In genomic region chr3:140494134-140494533, GRCm38 (mm10) we compare ENCODE assay signal across 20 mouse cellular contexts.
DNase-seq lines count a peak whose midpoint lies in the region; ATAC-seq and TF ChIP-seq lines count a peak whose summit lies in the region.
"Had no signal": no experiment of that assay in that cellular context is flagged by ENCODE, and none has a peak within 500 bp of the region (broad histone marks: within the 10 kb centered on the region; RNA-seq: fewer than 3 reads in every experiment).

No protein-coding gene starts in this region.

- no peaks in the 10 kb centered on the region for H3K36me3 ChIP-seq in lung, embryonic 14.5 days (ENCODE audit: insufficient read depth)
- no peaks in the 10 kb centered on the region for H3K36me3 ChIP-seq in midbrain, embryonic 11.5 days (ENCODE audit: control insufficient read depth, insufficient read depth, low read length)
- H3K36me3 ChIP-seq: embryonic facial prominence, embryonic 12.5 days; G1E; heart, embryonic 12.5 days; hindbrain, embryonic 15.5 days had no signal

- H3K4me3 ChIP-seq in lung, embryonic 14.5 days (ENCODE audit: low read depth, low read length), result no peak overlapping the region
- H3K4me3 ChIP-seq in midbrain, embryonic 11.5 days (ENCODE audit: low read depth, low read length), result no peak overlapping the region
- H3K4me3 ChIP-seq: embryonic facial prominence, embryonic 12.5 days; forebrain, embryonic 13.5 days; heart, embryonic 12.5 days; hindbrain, embryonic 15.5 days had no signal

- ATAC-seq in lung, embryonic 14.5 days (ENCODE audit: insufficient read depth), result no peak
- ATAC-seq in midbrain, embryonic 11.5 days (ENCODE audit: low FRiP score), result no peak
- no peak for ATAC-seq in inflammation-experienced regulatory T-cells, adult 6 months
- ATAC-seq: CD4-positive, CD25-positive, alpha-beta regulatory T cell, adult 4 months; forebrain, embryonic 13.5 days; forebrain, postnatal 0 days had no signal

- H3K27ac ChIP-seq in lung, embryonic 14.5 days (ENCODE audit: low read depth), result no peak overlapping the region
- H3K27ac ChIP-seq in midbrain, embryonic 11.5 days (ENCODE audit: low read depth, low read length), result no peak overlapping the region
- H3K27ac ChIP-seq: embryonic facial prominence, embryonic 12.5 days; forebrain, embryonic 13.5 days; hindbrain, embryonic 15.5 days had no signal

- 34% methylated on average over 1 of the region's 1 CpGs for WGBS in lung, embryonic 14.5 days
- WGBS in midbrain, embryonic 11.5 days, result 68% methylated on average over 1 of the region's 1 CpGs

- H3K9ac ChIP-seq in lung, embryonic 14.5 days, result no peak overlapping the region
- no peak overlapping the region for H3K9ac ChIP-seq in midbrain, embryonic 11.5 days (ENCODE audit: low read length)
- H3K9ac ChIP-seq: embryonic facial prominence, embryonic 12.5 days; forebrain, embryonic 13.5 days; forebrain, postnatal 0 days; heart, embryonic 12.5 days; hindbrain, embryonic 15.5 days had no signal

- H3K4me1 ChIP-seq in lung, embryonic 14.5 days (ENCODE audit: insufficient read depth), result no peaks in the 10 kb centered on the region
- no peaks in the 10 kb centered on the region for H3K4me1 ChIP-seq in midbrain, embryonic 11.5 days (ENCODE audit: control insufficient read depth, insufficient read depth, low read length)
- H3K4me1 ChIP-seq: embryonic facial prominence, embryonic 12.5 days; forebrain, embryonic 13.5 days; heart, embryonic 12.5 days; hindbrain, embryonic 15.5 days had no signal

- no peaks in the 10 kb centered on the region for H3K9me3 ChIP-seq in lung, embryonic 14.5 days (ENCODE audit: low read depth, low read length)
- H3K9me3 ChIP-seq in midbrain, embryonic 11.5 days (ENCODE audit: control insufficient read depth, low read length), result no peaks in the 10 kb centered on the region
- H3K9me3 ChIP-seq: embryonic facial prominence, embryonic 12.5 days; forebrain, embryonic 13.5 days; G1E; heart, embryonic 12.5 days; hindbrain, embryonic 15.5 days had no signal

- DNase-seq in heart, adult 11 months, result peak; percentile 16
- no peak for DNase-seq in heart, postnatal 4 days
- peak; percentile 11 for DNase-seq in lung, embryonic 14.5 days
- no peak for DNase-seq in lung, postnatal 36 days
- DNase-seq in forelimb bud, embryonic 11.5 days (ENCODE audit: low read depth, low spot score), result peak; percentile 0
- no peak for DNase-seq in midbrain, embryonic 11.5 days (ENCODE audit: low spot score, missing footprints)
- DNase-seq: adrenal gland, adult 8-10 months; adrenal gland, postnatal 36 days; B cell, adult 2 months; cerebellum, adult 8-10 months; cerebellum, postnatal 14 days; forebrain, postnatal 0 days; gastrocnemius, postnatal 10 days had no signal

- no peaks in the 10 kb centered on the region for H3K27me3 ChIP-seq in lung, embryonic 14.5 days (ENCODE audit: insufficient read depth, low read length)
- H3K27me3 ChIP-seq in midbrain, embryonic 11.5 days (ENCODE audit: control insufficient read depth, insufficient read depth, low read length), result no peaks in the 10 kb centered on the region
- H3K27me3 ChIP-seq: embryonic facial prominence, embryonic 12.5 days; forebrain, embryonic 13.5 days; heart, embryonic 12.5 days; hindbrain, embryonic 15.5 days had no signal

- H3K4me2 ChIP-seq in lung, embryonic 14.5 days, result no peak overlapping the region
- H3K4me2 ChIP-seq in midbrain, embryonic 11.5 days, result no peak overlapping the region
- H3K4me2 ChIP-seq: embryonic facial prominence, embryonic 12.5 days; forebrain, embryonic 13.5 days; heart, embryonic 12.5 days; hindbrain, embryonic 15.5 days had no signal

- TF ChIP-seq CTCF in lung, embryonic 14.5 days (IDR thresholded peaks at IDR 0.05; ENCODE audit: low read depth), result no peak

Comparison
In these comparisons a context has a peak if more than half of its experiments do, and no peak if none do; other contexts are left out.
1. DNase-seq: peak in heart, adult 11 months (single experiment), lung, embryonic 14.5 days (single experiment) and forelimb bud, embryonic 11.5 days (single experiment); none in heart, postnatal 4 days (single experiment), lung, postnatal 36 days (single experiment) and midbrain, embryonic 11.5 days (single experiment).